Mouse (Mus musculus) layer of hippocampus, postnatal 36 days (tissue): ENCODE data around the gene Marco. TPM values are rescaled to one million over a fixed set of nuclear protein-coding genes. Genes with fewer than 3 reads are reported as not detected.

ENCODE experiments used
- DNase-seq, 2 experiments: peaks; one replicate each; pipeline ENCODE4 v3.0.0; 2022
- total RNA-seq, 2 experiments: library from RNA; stranded (reverse); gene quantifications; 2 replicates each; pipeline ENCODE4 v1.2.3; 2021

Marco gene
- total RNA-seq, 2 experiments from 2014 or later = not detected

GRCm38 (mm10) chr1:120435591-120435990 lies 69.2 kb downstream of the Marco start:
- DNase-seq = no peak

DNA sequence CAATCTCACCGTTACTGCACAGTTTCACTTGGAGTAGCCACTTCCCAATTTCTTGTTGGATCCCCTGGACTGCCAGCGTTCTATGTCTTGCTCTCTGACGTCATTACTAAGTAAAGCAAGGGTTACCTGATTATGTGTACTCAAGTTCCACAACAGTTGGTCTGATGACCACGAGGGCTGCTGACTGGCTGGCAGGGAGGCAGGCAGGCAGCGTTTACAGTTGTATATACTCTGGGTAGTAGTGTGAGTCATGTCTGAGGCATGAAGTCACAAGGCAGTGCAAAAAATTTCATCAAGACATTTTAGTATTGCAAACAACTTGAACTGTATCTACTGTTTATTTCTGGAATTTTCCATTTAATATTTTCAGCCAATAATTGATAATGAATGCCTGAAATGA lies 74.7 kb downstream of the Marco start:
- DNase-seq = no peak

DNA sequence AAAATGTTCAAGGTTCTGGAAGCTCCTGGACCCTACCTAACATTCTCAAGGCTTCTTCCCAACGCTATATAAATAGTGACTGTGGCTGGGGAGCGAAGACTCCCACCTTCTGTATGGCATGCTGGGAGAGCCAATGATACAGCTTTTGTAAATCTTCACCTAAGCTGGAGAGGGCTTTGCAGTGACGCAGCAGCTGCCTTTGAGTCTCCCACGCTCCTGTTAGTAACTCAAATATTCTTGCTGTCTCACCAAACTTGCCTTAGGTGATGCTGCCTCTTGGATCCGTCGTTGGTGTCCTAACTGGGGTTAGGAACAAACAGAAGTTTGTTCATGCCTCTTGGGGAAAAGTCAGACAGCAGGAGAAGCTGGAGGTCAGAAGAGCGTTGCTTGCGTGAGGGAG lies 79.2 kb downstream of the Marco start:
- DNase-seq = no peak

Other genes with a start within 250 kb of the Marco start
- gene Steap3, start 232.3 kb downstream of the Marco start, total RNA-seq = 1 to 10 TPM; 7.1 to 7.2 TPM
- 10 to 100 TPM; 81.1 to 88.7 TPM for gene C1ql2, start 164.4 kb downstream of the Marco start, total RNA-seq
- not detected for gene En1, start 97.4 kb upstream of the Marco start, total RNA-seq